Mouse (Mus musculus): Measurements from ENCODE around the gene Nfil3. TPM values are rescaled to one million over a fixed set of nuclear protein-coding genes. Genes with fewer than 3 reads are reported as not detected.

The Nfil3 gene
- total and polyA plus RNA-seq, 3 experiments, result 0.35 to 0.93 TPM; not detected in 1

GRCm38 (mm10) chr13:53017117-53017516 is 36.2 kb upstream of the Nfil3 start:
- no peak overlapping the region for H3K4me3 ChIP-seq (ENCODE audit: control insufficient read depth in 1 of 2, insufficient read depth in 1 of 2, low read depth in 2 of 2, low read length in 2 of 2)
- H3K4me1 ChIP-seq (ENCODE audit: control insufficient read depth in 1 of 2, insufficient read depth in 2 of 2, low read length in 2 of 2), result no peaks in the 10 kb centered on the region
- no peak for DNase-seq (ENCODE audit: low read depth, low spot score)
- H3K79me2 ChIP-seq (ENCODE audit: control insufficient read depth, insufficient read depth, low read length, poor library complexity), result no peaks in the 10 kb centered on the region
- no peaks in the 10 kb centered on the region for H3K9me3 ChIP-seq (replicated peaks; ENCODE audit: insufficient read depth, low read length)
- H3K9ac ChIP-seq (ENCODE audit: control insufficient read depth, low read depth, low read length, poor library complexity, severe bottlenecking), result no peak overlapping the region
- H3K27ac ChIP-seq (ENCODE audit: control insufficient read depth, low read depth, low read length), result no peak overlapping the region
- TF ChIP-seq USF2 (IDR thresholded peaks at IDR 0.05; ENCODE audit: borderline replicate concordance in 1 of 2, insufficient read depth in 1 of 2, low read depth in 1 of 2, low read length in 2 of 2) (no peak), ZC3H11A (IDR thresholded peaks at IDR 0.05; ENCODE audit: low read depth, low read length) (no peak), JUND (IDR thresholded peaks at IDR 0.05; ENCODE audit: low read depth, low read length) (no peak), POLR2AphosphoS5 (IDR thresholded peaks at IDR 0.05; ENCODE audit: borderline replicate concordance, low read depth, low read length) (no peak), UBTF (IDR thresholded peaks at IDR 0.05; ENCODE audit: borderline replicate concordance, insufficient read depth, low read depth, low read length) (no peak), CHD1 (IDR thresholded peaks at IDR 0.05; ENCODE audit: low read depth, low read length) (no peak), TBP (IDR thresholded peaks at IDR 0.05; ENCODE audit: low read depth, low read length) (no peak), MYC (IDR thresholded peaks at IDR 0.05; ENCODE audit: low read depth, low read length) (no peak), NELFE (IDR thresholded peaks at IDR 0.05; ENCODE audit: low read depth, low read length) (no peak), NRF1 (IDR thresholded peaks at IDR 0.05; ENCODE audit: insufficient read depth, low read depth, low read length, poor library complexity, severe bottlenecking) (no peak), GABPA (IDR thresholded peaks at IDR 0.05; ENCODE audit: low read depth, low read length) (no peak), CTCF (IDR thresholded peaks at IDR 0.05 in 2 of 3, conservative IDR thresholded peaks at IDR 0.05 in 1 of 3; ENCODE audit: control insufficient read depth in 1 of 3, insufficient read depth in 1 of 3, low read depth in 2 of 3, low read length in 3 of 3, poor library complexity in 1 of 3, severe bottlenecking in 1 of 3) (no peak; a peak in 1 of 6 replicates), BHLHE40 (IDR thresholded peaks at IDR 0.05; ENCODE audit: borderline replicate concordance, low read depth, low read length) (no peak), MYB (IDR thresholded peaks at IDR 0.05; ENCODE audit: low read depth, low read length) (no peak), TCF12 (IDR thresholded peaks at IDR 0.05; ENCODE audit: low read depth, low read length) (no peak), RAD21 (IDR thresholded peaks at IDR 0.05; ENCODE audit: low read depth, low read length) (no peak), ZKSCAN1 (IDR thresholded peaks at IDR 0.05; ENCODE audit: low read depth, low read length) (no peak), CHD2 (IDR thresholded peaks at IDR 0.05; ENCODE audit: low read length) (no peak), MXI1 (IDR thresholded peaks at IDR 0.05; ENCODE audit: low read depth, low read length) (no peak), SIN3A (IDR thresholded peaks at IDR 0.05; ENCODE audit: low read length) (no peak)
- H3K36me3 ChIP-seq (ENCODE audit: control insufficient read depth in 1 of 2, insufficient read depth in 2 of 2, low read length in 2 of 2), result no peaks in the 10 kb centered on the region
- H3K27me3 ChIP-seq (ENCODE audit: control insufficient read depth in 1 of 2, insufficient read depth in 2 of 2, low read length in 2 of 2), result no peaks in the 10 kb centered on the region

- no peaks in the 10 kb centered on the region for H3K27me3 ChIP-seq (ENCODE audit: control insufficient read depth in 1 of 2, insufficient read depth in 2 of 2, low read length in 2 of 2)
- no peak for DNase-seq (ENCODE audit: low read depth, low spot score)
- no peaks in the 10 kb centered on the region for H3K79me2 ChIP-seq (ENCODE audit: control insufficient read depth, insufficient read depth, low read length, poor library complexity)
- no peaks in the 10 kb centered on the region for H3K36me3 ChIP-seq (ENCODE audit: control insufficient read depth in 1 of 2, insufficient read depth in 2 of 2, low read length in 2 of 2)
- TF ChIP-seq EP300 (IDR thresholded peaks at IDR 0.05; ENCODE audit: low read depth in 1 of 2, low read length in 2 of 2) (no peak), HCFC1 (IDR thresholded peaks at IDR 0.05; ENCODE audit: low read depth, low read length) (no peak), POLR2AphosphoS5 (IDR thresholded peaks at IDR 0.05; ENCODE audit: borderline replicate concordance, low read depth, low read length) (no peak), CHD1 (IDR thresholded peaks at IDR 0.05; ENCODE audit: low read depth, low read length) (no peak), POLR2A (IDR thresholded peaks at IDR 0.05; ENCODE audit: control insufficient read depth in 1 of 2, insufficient read depth in 1 of 2, low read depth in 1 of 2, low read length in 2 of 2, poor library complexity in 1 of 2) (no peak), MAX (IDR thresholded peaks at IDR 0.05; ENCODE audit: low read length) (no peak)
- H3K9ac ChIP-seq (ENCODE audit: control insufficient read depth, low read depth, low read length, poor library complexity, severe bottlenecking), result no peak overlapping the region
- no peak overlapping the region for H3K27ac ChIP-seq (ENCODE audit: control insufficient read depth, low read depth, low read length)
- H3K4me3 ChIP-seq (ENCODE audit: control insufficient read depth in 1 of 2, insufficient read depth in 1 of 2, low read depth in 2 of 2, low read length in 2 of 2), result no peak overlapping the region
- no peaks in the 10 kb centered on the region for H3K4me1 ChIP-seq (ENCODE audit: control insufficient read depth in 1 of 2, insufficient read depth in 2 of 2, low read length in 2 of 2)
- no peaks in the 10 kb centered on the region for H3K9me3 ChIP-seq (replicated peaks; ENCODE audit: insufficient read depth, low read length)
Observed at GRCm38 (mm10) chr13:53011426-53011825, 30.6 kb upstream of the Nfil3 start.
